Mouse (Mus musculus) heart, postnatal 25 days (tissue): ENCODE data around the gene Spaca6. TPM values are rescaled to one million over a fixed set of nuclear protein-coding genes. Genes with fewer than 3 reads are reported as not detected.

Experiments used
- DNase-seq: peaks from one replicate; pipeline ENCODE4 v3.0.0; 2022; ENCODE audit warnings: low spot score
- intact Hi-C: fragments of 180-260 bp; cut with DNase I; formaldehyde crosslinking; loops from one replicate; pipeline ENCODE4 v1.15.1; 2025
- microRNA-seq: library from miRNA; unstranded; fragments of <30 nt; microRNA quantifications from one replicate; pipeline ENCODE4 v1.2.0, GENCODE M21; 2022
- total RNA-seq, 2 experiments: library from RNA; stranded (reverse); gene quantifications; 2 replicates each; pipeline ENCODE4 v1.2.3; 2021

Spaca6 gene
- total RNA-seq, 2 experiments from 2014 or later: 12.6 to 15.2 TPM

GRCm38 (mm10) chr17:17883840-17884239 is 56.9 kb downstream of the Spaca6 start, which contains the start of gene Fpr1:
Gene Fpr1 (minus strand): TSS chr17:17883940.
- intact Hi-C loops: no loop called here
- no peak for DNase-seq

DNA sequence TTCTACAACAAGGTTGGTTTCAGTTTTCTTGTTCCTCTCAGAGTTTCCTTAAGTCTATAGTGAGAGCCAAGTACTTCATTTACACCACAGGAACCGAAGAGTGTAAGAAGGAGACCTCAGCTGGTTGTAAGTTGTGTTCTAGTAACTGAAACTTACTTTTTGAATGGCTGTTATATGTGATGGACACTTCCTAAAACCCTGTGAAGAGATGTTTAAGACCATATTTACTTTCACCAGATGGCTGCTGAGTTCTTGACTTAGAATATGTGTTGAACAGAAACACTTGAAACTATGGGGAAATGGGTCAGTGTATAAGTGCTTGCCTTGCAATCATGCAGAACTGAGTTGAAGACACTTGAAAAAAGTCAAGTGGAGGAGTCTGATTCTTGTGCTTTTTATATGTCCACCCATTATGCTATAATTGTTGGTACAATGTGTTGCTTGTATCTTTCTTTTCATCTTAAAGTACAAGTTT is 60.9 kb downstream of the Spaca6 start, which contains the start of the genes Fpr2 and Fpr3:
Fpr2 (plus strand) TSS at position 51 of the 475 bp plus-strand sequence.
Fpr3 (plus strand) TSS at position 79 of the 475 bp plus-strand sequence.
- no peak for DNase-seq
- intact Hi-C loops: no loop called here

GRCm38 (mm10) chr17:17889732-17890425 is 62.9 kb downstream of the Spaca6 start:
- no peak for DNase-seq
- intact Hi-C loops: no loop called here

Small RNAs within 50 kb of the gene (microRNA-seq; reads per million reads assigned to microRNA genes)
- gene Gm25927 (not detected), gene Mir125a (17,945 reads per million, percentile 97 among the genes with 10 or more reads in this experiment), gene Mir99b (8,147 reads per million, percentile 94 among the genes with 10 or more reads in this experiment), gene Mirlet7e (not detected)

Other genes with a start within 250 kb of the Spaca6 start
- gene Lnpep, start 202.1 kb upstream of the Spaca6 start, total RNA-seq: 100 to 1,000 TPM; 147 to 177 TPM
- not detected for gene Vmn2r90, start 123.4 kb upstream of the Spaca6 start, total RNA-seq
- under 1 TPM; 0.45 to 0.55 TPM for gene Has1, start 28.0 kb downstream of the Spaca6 start, total RNA-seq
- under 1 TPM in 1 of 2 experiments, not detected in 1; 0.18 TPM for gene Fpr1, start 56.8 kb downstream of the Spaca6 start, total RNA-seq
- not detected for gene Fpr2, start 60.7 kb downstream of the Spaca6 start, total RNA-seq
- not detected for gene Fpr3, start 60.7 kb downstream of the Spaca6 start, total RNA-seq
- gene Fpr-rs4, start 194.6 kb downstream of the Spaca6 start, total RNA-seq: not detected
- not detected for gene Vmn2r124, start 222.3 kb downstream of the Spaca6 start, total RNA-seq